Mouse (Mus musculus) frontal cortex, adult 2 months (tissue): ENCODE data around the gene AI661453. TPM values are rescaled to one million over a fixed set of nuclear protein-coding genes. Genes with fewer than 3 reads are reported as not detected.

Experiments used
- DNase-seq, 2 experiments: peaks; one replicate each; pipeline ENCODE4 v3.0.0; 2022; ENCODE audit warnings: low spot score in 1 of 2; ENCODE audit errors: extremely low spot score in 1 of 2
- polyA plus RNA-seq: library from polyadenylated mRNA; depleted of rRNA; stranded (reverse); fragments of >200 nt; gene quantifications from 2 replicates; pipeline ENCODE4 v1.2.3, GENCODE M21; 2012

AI661453 gene
- polyA plus RNA-seq, 1 experiment = 0.24 TPM

GRCm38 (mm10) chr17:47464248-47464965 is 28.0 kb downstream of the AI661453 start:
- no peak for DNase-seq

- DNase-seq = no peak
Observed at GRCm38 (mm10) chr17:47465016-47465415, 28.6 kb downstream of the AI661453 start.

- DNase-seq = no peak
Observed at GRCm38 (mm10) chr17:47466284-47466683, 29.9 kb downstream of the AI661453 start.

GRCm38 (mm10) chr17:47467659-47468058 is 31.2 kb downstream of the AI661453 start:
- DNase-seq = no peak

- DNase-seq = no peak
Observed at GRCm38 (mm10) chr17:47468063-47468462, 31.6 kb downstream of the AI661453 start.

GRCm38 (mm10) chr17:47468466-47468865 is 32.1 kb downstream of the AI661453 start:
- no peak for DNase-seq

- no peak for DNase-seq
Observed at GRCm38 (mm10) chr17:47469642-47470041, 33.2 kb downstream of the AI661453 start.

GRCm38 (mm10) chr17:47470121-47470520 is 33.7 kb downstream of the AI661453 start:
- DNase-seq = no peak

GRCm38 (mm10) chr17:47470686-47471085 is 34.3 kb downstream of the AI661453 start:
- no peak for DNase-seq

- DNase-seq = peak in 1 of 2 experiments; percentile 25
Observed at GRCm38 (mm10) chr17:47472435-47473350, 36.3 kb downstream of the AI661453 start.

GRCm38 (mm10) chr17:47473434-47473974 is 37.1 kb downstream of the AI661453 start:
- peak in 1 of 2 experiments; percentile 54 for DNase-seq

- no peak for DNase-seq
Observed at GRCm38 (mm10) chr17:47474250-47474649, 37.8 kb downstream of the AI661453 start.

- DNase-seq = no peak
Observed at GRCm38 (mm10) chr17:47475181-47475580, 38.8 kb downstream of the AI661453 start.

- no peak for DNase-seq
Observed at GRCm38 (mm10) chr17:47475714-47476113, 39.3 kb downstream of the AI661453 start.

- DNase-seq = no peak
Observed at GRCm38 (mm10) chr17:47479887-47480286, 43.5 kb downstream of the AI661453 start.

- DNase-seq = peak in 1 of 2 experiments; percentile 61
Observed at GRCm38 (mm10) chr17:47482401-47482800, 46.0 kb downstream of the AI661453 start.

GRCm38 (mm10) chr17:47484241-47484921 is 48.0 kb downstream of the AI661453 start:
- no peak for DNase-seq

- no peak for DNase-seq
Observed at GRCm38 (mm10) chr17:47484993-47485392, 48.6 kb downstream of the AI661453 start.

GRCm38 (mm10) chr17:47485791-47486190 is 49.4 kb downstream of the AI661453 start:
- DNase-seq = no peak

GRCm38 (mm10) chr17:47490791-47491190 is 54.4 kb downstream of the AI661453 start:
- no peak for DNase-seq

GRCm38 (mm10) chr17:47492731-47493130 is 56.3 kb downstream of the AI661453 start:
- DNase-seq = no peak
